Mouse (Mus musculus) embryonic fibroblast, embryonic 13.5 days (primary cell): ENCODE measurements around the gene Pacs2.

Experiments
- CTCF ChIP-seq: IDR thresholded peaks from 2 replicates; pipeline ENCODE4 v1.5.1; 2011; ENCODE audit warnings: mild to moderate bottlenecking, control low read depth, low read length, moderate library complexity, borderline replicate concordance; ENCODE audit not compliant: insufficient read depth
- POLR2A ChIP-seq: IDR thresholded peaks from 2 replicates; pipeline ENCODE4 v1.6.1; 2011; ENCODE audit warnings: low read depth, mild to moderate bottlenecking, control low read depth, low read length, moderate library complexity

DNA sequence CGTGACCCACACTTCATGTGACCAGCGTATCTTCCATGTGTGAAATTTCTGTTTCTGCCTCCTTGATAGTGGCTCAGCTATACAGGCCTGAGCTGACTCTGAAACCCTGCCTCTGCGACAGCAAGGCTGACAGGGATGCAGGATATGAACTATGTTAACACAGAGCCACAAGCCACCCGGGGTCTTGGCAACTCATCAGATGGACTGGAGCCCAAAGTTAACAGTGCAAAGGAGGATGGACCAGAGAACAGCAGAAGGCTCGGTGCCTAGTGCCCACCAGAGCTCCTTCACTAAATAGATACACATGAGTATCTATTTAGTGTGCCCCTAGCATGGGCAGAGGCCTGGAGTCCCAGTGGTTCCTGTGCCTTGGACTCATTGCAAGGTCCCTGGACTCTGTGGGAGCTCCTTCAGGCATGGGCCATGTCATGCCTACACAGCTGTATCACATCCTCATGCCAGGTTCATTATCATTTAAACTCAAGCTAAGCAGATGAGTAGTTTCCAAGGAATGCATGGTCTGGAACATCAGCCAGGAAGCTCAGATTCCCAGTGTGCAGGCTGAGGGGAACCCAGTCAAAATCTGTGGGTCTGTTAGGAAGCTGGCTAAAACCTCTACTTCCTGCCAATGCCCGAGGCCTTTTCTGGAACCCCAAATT, 2.5 kb upstream of the Pacs2 start:
- no peak for TF ChIP-seq POLR2A
- TF ChIP-seq CTCF = no peak
